Mouse (Mus musculus): ENCODE data around the gene Fsd1.

Gene Fsd1

GRCm38 (mm10) chr17:56009088-56009961, 23.0 kb downstream of the Fsd1 start:
- DNase-seq (ENCODE audit: low read depth, low spot score), result peak; percentile 93

- DNase-seq (ENCODE audit: low read depth, low spot score), result no peak
Measured at GRCm38 (mm10) chr17:56009962-56010240, 23.6 kb downstream of the Fsd1 start.

- no peak for DNase-seq (ENCODE audit: low read depth, low spot score)
Measured at GRCm38 (mm10) chr17:56010255-56010654, 23.9 kb downstream of the Fsd1 start.

DNA sequence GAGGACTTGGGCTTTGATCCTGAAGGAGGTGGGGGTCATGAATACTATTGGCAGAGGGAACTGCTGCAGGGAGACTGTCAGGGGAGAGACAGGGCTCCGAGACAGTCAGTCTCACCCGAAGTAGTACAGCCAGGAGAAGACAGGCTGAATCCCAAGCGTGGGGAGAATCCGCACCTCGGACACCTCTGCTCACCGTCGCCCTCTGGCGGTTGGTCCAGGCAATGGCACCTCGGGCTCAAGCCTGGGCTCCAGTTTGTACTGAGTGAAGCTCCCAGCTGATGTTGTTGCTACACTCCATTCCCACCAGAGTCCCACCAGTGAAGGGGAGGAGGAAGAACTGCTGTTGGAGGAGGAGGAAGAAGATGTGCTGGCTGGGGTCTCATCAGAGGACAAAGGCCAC, 24.4 kb downstream of the Fsd1 start:
- peak; percentile 87 for DNase-seq (ENCODE audit: low read depth, low spot score)

GRCm38 (mm10) chr17:56011441-56011840, 25.1 kb downstream of the Fsd1 start:
- DNase-seq (ENCODE audit: low read depth, low spot score), result no peak

DNA sequence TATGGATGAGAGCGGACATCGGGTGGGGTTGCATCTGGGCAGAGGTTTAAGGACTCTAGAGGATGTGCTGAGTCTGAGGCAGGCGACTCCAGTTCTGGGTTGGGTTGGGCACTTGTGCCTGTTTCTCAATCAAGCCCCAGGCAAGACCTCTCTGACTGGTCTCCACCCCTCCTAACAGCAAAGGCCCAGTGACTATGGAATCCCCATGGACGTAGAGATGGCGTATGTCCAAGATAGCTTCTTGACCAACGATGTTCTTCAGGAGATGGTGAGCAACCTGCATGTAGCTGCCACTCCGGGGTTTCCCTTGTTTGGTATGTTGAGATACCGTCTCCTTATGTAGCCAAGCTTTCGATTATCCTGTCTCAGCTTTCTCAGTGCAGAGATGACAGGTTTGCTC, 29.0 kb downstream of the Fsd1 start:
- no peak for DNase-seq (ENCODE audit: low read depth, low spot score)

- DNase-seq (ENCODE audit: low read depth, low spot score), result no peak
Measured at GRCm38 (mm10) chr17:56016382-56016781, 30.1 kb downstream of the Fsd1 start.

DNA sequence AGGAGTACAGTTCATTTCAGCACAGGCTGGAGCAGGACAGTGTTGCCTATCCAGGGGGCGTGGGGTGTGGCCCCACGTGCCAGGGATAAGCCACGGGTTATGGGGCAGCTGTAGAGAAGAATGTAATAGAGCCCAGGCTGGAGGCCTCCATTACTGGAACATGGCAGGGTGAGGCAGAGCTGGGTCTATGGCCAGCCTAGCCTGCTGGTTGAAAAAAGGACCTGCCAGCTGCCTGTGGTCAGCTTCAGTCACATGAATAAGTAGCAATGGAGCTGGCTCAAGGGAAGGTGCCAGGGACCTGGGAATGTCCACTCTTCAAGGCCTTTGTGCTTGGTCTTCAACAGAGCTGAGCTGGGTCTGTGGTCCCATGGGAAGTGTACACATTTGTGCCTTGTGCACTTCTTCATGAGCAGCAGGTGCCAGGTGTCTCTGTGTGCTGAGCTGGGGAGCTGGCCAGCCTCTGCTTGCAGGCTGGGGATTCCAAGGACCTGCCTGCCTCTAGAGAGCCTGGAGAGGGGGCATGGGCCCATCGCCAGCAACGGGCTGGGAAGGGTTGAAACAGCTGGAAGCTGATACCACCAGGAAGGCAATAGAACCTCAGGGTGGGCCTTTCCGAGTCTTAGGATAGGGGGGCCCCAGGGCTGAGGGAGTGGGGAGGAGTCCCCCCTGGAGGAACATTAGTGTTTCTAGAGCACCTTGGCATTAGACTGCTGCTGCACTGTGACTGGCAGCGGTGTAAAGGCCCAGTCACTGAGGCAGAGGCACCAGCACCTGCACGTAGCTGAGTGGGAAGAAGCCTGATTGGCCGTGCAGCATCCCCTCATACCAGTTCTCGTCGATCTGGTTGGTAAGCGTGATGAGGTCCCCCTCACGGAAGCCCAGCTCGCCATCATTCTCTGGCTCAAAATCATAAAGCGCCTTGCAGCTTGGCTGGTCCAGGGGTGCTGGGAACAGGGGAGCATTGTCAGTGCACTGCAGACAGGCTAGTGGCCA, 30.8 kb downstream of the Fsd1 start:
- DNase-seq (ENCODE audit: low read depth, low spot score), result no peak

- DNase-seq (ENCODE audit: low read depth, low spot score), result no peak
Measured at GRCm38 (mm10) chr17:56017848-56018247, 31.5 kb downstream of the Fsd1 start.

DNA sequence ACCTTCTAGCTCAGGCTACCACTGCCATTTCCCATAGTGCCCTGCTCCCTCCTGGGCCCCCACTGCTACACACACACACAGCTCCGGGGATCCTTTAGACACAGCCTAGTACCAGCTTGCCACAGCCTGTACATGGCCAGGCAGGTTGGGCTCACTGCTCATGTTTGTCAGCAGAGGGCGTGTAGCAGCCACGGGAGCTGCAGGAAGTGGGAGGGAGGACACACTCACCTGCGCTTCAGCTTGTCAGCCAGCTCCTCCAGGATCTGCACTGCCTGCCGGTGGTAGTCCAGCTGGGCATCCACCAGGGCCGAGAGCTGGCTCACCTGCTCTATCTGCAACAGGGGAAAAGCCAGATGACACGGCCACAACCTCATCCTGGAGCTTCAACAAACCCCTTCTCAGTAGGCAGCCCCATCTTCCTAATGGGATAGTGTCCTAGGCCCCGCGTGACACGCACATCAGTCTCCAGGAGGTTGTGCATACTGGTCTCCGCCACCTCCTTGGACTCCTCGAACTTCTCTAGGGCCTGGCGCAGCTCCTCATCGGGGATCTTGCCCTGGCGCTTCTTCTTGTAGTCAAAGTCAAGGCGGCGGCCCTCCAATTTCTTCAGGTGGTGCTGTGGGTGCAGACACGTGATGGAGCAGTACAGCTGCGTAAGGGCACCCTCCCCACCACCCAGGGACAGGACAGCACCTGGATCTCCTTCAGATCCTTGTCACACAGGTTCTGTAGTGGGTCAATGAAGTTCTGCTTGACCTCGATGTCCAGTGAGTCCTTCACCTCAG, 32.2 kb downstream of the Fsd1 start:
- DNase-seq (ENCODE audit: low read depth, low spot score), result peak; percentile 80

DNA sequence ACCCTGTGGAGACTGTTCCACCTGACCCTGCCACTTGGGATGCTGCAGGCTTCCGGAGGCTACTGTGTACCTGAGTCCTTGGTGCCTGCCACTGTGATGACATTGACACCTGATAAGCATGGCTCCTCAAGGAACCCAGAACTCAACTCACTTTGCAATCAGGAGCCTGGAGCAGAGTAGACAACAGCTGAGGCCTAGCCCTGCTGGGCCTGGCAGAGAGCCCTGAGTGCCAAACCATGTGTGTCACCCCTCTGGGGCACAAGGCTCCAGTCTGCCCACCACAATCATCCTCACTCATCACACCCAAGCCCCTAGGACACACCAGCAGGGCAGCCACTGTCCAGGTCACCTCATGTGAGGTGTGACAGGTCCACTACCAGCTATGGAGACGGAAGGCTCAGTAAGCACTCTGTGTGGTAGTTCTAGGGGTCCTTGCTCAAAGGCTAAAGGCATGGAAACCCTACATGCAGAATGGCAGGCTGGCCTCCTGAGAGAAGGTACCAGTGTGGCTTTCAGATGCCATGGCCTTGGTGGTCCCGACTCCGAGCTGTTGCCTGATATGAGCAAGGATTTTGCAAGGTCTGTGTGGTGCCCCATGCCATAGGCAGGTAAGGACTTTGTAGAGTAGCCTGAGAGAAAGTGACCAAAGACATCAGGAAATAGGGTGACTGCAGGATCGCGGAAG, 34.2 kb downstream of the Fsd1 start:
- no peak for DNase-seq (ENCODE audit: low read depth, low spot score)

DNA sequence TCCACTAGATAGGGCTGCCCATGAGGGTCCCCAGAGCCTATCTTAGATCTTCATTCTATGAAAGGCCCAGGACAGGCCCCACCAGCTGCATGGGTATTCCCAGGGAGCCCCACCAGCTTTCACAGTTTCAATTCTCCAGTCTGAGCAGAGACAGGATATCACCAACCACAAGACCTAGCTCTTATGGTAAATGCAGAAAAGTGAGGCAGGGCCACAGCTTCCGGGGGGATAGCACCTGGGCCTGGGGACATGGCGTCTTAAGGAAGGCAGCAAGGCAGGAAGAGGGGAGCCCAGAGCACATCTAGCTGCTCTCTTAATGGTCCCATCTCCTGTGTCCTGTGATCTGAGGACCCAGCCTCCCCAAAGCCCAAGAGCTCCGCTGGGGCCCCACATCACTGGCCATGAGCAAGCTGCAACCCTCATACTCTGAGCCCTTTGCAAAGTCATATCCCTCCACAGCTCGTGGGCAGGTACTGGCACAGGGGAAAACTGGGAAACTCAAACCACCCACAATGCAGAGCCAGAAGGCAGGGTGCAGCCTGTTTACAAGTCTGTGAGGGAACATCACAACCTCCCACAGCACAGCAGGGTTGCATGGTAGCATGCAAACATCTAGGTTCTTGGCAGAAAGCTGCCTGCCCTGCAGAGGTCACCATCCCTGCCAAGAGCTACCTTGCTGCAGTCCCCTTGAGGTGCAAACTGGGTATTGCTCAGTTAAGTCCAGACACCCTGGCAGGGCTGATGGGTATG, 35.0 kb downstream of the Fsd1 start:
- peak; percentile 72 for DNase-seq (ENCODE audit: low read depth, low spot score)

- peak; percentile 40 for DNase-seq (ENCODE audit: low read depth, low spot score)
Measured at GRCm38 (mm10) chr17:56022131-56022988, 36.1 kb downstream of the Fsd1 start.

DNA sequence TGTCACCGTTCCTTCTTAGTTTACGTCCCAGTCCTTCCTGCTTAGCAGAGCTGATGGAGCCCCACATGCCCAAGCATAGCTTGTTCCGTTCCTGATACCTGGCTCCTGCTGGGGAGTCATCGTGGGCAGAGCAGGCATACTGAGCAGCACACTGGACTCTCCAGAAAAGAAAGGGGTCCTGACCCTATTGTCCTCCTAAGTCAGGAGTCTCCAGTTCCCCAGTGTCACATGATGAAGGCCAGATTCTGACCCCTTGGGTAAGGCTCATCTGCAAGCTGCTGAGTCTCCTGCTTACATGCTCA, 36.6 kb downstream of the Fsd1 start:
- DNase-seq (ENCODE audit: low read depth, low spot score), result no peak

DNA sequence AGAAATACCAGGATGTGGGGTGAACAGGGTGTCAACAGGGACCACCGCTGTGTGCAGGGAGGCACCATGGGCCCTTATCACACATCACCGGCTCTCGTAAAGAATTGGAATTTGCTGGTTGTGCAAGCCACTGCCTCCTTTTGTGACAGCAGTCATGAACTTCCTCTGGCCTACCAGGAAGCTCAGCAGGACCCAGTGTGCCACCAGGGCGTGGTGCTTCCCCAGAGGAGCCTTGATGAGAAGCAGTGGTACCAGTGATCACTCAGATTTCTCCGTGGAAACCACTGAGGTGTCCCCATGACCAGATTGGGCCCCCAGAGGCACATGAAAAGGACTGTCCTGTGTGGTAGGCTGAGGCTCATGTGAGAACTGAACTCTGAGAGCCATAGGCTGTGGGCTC, 37.1 kb downstream of the Fsd1 start:
- peak; percentile 50 for DNase-seq (ENCODE audit: low read depth, low spot score)

GRCm38 (mm10) chr17:56024476-56024875, 38.2 kb downstream of the Fsd1 start:
- no peak for DNase-seq (ENCODE audit: low read depth, low spot score)

DNA sequence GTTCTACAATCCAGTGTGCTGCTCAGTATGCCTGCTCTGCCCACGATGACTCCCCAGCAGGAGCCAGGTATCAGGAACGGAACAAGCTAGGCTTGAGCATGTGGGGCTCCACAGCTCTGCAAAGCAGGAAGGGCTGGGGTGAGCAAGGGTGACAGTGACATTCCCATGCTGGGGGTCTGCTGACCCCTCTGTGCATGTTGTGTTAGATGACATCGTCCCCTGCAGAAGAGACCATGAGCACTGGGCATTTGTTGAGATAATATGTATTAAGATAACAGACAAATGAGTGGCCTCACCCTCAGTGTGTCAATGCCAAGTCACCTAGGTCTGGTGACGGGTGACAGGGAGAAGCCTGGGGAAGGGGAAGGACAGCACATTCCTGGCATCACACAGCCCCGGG, 38.6 kb downstream of the Fsd1 start:
- no peak for DNase-seq (ENCODE audit: low read depth, low spot score)

- no peak for DNase-seq (ENCODE audit: low read depth, low spot score)
Measured at GRCm38 (mm10) chr17:56026303-56026702, 40.0 kb downstream of the Fsd1 start.

- DNase-seq (ENCODE audit: low read depth, low spot score), result no peak
Measured at GRCm38 (mm10) chr17:56026881-56027280, 40.6 kb downstream of the Fsd1 start.

Data from CD4-positive, CD25-positive, alpha-beta regulatory T cell, adult 2 months (primary cell).